Mouse (Mus musculus) retina, embryonic 14.5 days (tissue): Measurements from ENCODE around the gene Zfp941.

Experiments used
- DNase-seq: peaks from one replicate; pipeline ENCODE4 v3.0.0-alpha.2; 2015; ENCODE audit warnings: low spot score

Gene Zfp941

DNA sequence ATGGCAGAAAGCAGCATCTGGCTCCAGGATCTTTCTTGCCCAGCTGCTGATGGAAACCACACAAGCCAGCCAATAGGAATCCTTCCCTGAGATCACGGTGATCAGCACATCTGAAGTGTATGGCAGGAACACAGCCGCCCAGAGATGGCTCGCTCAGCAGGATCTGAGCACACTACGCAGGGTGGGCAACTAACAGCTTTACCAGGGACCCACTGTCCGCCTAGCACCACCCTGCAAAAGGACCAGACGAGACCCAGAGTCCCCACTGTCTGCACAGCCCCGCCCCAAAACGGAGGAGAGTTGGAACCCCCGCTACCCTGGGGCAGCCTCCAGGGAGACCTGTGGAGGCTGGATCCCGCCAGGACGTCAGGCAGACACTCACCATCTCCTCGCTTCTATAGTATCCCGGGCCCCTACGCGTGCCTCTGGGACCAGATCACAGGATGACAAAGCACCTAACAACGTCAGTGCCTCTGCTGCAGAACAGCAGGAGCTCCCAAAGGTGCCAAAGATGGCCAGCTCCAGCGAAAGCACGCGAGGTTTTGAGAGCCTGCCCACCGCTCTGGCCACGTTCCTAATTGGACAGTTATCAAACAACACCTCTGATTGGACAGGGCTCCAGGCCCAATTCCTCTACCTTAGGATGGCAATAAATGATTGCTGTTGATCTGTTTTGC lies at the start of gene Zfp941:
Gene Zfp941, minus strand, starts transcription at position 526 of the 677 bp plus-strand sequence.
- DNase-seq: peak; percentile 70

DNA sequence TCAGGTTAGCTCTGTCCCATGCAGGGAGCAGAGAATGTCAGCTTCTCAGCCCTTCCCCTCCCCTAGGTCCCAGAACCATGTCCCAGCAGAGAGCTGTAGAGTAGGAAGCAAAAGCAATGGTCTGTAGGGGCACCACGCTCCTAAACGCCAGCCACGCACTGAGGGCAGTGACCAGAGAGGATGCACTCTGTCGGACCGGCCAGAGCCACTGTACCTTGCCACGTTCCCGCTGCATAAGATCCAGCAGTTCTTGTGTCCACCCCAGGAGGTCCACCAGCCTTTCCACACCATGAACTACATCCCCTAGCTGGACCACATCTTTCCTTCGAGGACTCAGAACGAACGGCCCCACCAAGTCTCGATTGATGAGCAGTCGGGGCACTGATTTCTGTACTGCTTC lies 42.8 kb upstream of the Zfp941 start:
- DNase-seq: no peak

- no peak for DNase-seq
Measured at GRCm38 (mm10) chr7:140860728-140861127, 38.8 kb upstream of the Zfp941 start.

DNA sequence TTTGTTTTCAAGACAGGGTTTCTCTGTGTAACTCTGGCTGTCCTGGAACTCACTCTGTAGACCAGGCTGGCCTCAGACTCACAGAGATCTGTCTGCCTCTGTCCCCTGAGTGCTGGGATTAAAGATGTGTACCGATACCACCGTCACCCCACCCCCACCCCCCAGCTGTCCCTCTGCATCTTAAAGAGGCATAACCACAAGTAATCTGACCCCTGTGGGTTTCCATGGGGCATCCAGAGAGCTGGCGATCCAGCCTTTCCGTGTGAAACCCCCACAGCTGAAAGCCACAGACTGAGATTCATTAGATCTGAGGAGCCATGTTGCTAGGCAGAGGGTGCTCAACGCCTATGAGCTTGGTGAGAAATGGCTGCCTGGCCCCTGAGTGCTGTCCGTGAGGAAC lies 38.0 kb upstream of the Zfp941 start:
- DNase-seq: no peak

DNA sequence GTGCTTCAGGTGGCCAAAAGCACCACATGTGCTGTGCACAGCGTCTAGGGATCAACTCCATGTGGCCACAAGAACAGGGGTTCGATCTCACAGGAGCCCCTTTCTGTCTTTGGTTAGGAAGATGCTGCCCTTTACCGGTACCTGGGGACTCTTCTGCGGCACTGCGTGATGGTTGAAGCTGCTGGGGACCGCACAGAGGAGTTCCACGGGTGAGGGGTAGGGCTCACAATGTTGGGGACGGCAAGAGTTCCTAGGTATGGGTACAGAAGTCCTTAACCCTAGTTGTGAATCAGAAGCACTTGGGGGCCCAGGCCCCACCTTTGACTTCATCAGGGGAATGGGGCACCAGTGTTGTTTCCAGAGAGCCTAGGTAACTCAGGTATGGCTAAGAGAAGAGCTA lies 36.8 kb upstream of the Zfp941 start:
- no peak for DNase-seq

DNA sequence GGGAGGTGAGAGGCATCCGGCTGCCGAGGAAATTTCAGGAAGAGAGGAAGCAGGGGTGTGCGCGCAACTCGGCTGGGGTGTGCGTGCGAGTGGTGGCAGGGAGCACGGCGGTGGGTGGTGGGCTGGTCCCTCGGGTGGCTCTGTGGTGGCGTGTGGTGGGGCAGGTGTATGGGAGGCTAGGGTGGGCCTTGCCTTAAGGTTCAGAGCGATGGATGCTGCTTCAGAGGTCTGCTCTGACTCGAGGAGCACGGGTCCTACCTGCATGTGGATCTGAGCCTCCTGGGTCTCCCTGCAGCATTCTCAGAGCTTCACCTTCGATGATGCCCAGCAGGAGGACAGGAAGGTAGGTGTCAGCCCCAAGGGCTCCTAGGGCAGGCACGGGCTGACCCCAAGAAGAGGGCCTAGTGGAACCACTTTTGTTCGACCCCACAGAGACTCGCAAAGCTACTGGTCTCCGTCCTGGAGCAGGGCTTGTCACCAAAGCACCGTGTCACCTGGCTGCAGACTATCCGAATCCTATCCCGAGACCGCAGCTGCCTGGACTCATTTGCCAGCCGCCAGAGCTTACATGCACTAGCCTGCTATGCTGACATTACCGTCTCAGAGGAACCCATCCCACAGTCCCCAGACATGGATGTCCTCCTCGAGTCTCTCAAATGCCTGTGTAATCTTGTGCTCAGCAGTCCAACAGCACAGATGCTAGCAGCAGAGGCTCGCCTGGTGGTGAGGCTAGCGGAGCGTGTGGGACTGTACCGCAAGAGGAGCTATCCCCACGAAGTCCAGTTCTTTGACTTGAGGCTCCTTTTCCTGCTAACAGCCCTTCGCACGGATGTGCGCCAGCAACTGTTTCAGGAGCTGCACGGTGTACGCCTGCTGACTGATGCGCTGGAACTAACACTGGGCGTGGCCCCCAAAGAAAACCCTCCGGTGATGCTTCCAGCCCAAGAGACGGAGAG lies 35.9 kb upstream of the Zfp941 start, which contains the start of gene Bet1l:
Gene Bet1l, minus strand, starts transcription at position 28 of the 956 bp plus-strand sequence.
- DNase-seq: peak; percentile 17

GRCm38 (mm10) chr7:140856785-140857549 lies 35.0 kb upstream of the Zfp941 start, which contains the start of gene Ric8a:
Gene Ric8a (plus strand): TSS chr7:140856957.
- peak; percentile 79 for DNase-seq

DNA sequence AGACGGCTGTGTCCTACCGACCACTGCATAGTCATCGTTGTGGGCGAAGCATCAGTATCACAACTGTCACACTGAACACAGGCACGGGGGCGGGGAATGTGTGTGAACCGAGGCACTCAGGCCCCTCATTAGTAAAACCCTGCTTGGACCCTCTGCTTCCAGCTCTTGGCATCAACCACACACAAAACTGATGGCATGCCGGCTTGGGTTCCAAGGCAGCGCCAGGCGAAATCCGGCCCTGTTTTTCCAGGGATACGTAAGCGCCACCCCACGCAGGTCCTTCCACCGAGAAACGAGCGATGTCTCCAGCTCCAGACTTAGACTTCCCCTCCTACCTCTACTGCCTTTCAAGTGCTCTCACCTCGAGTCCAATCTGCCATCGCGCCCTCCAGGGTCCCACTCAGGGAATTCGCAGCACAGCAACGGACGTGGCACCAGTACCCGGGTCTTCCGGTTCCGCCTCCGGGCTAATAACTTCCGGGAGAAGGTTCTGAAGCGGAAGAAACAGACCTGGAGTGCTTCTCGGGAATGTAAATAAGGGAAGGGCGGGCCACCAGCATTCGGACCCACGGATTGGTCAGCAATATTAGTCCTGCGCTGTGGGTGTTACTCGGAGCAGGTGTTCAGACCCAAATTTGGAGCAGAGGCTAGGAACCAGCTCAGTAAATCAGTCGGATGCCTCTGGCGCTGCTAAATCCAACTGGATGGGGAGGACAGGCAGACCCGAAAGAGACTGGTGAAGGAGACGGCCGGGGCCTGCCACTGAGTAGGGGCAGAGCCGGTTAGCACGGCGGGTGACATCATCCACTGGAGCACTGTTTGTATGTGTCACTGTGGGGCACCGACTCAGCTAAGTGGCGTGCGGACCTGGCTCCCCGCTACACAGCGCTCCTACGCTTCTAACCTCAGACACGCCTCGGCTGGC lies 34.1 kb upstream of the Zfp941 start, which contains the start of gene Gm45785:
Gene Gm45785, minus strand, starts transcription at position 472 of the 925 bp plus-strand sequence.
- DNase-seq: peak; percentile 88

- no peak for DNase-seq
Measured at GRCm38 (mm10) chr7:140855181-140855580, 33.2 kb upstream of the Zfp941 start.

- no peak for DNase-seq
Measured at GRCm38 (mm10) chr7:140854483-140854882, 32.5 kb upstream of the Zfp941 start.

GRCm38 (mm10) chr7:140853386-140853785 lies 31.4 kb upstream of the Zfp941 start:
- no peak for DNase-seq

DNA sequence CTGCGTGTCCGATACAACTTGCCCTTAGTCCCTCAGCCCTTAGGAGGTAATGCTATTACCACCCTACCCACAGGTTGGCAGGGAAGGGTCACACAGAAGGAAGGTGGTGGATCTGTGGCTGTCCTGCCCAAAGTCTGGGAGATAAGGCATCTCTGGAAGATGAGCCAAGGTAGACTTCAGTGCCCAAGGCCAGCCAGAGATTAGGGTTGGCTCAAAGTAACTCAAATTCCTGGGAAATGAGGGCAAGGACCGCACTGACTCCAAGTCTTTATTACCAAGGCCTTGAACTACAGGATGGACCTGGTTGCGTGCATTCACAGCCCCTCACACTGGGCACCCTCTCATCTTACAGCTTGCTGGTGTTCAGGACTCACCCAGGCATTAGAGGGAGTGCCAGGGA lies 29.9 kb upstream of the Zfp941 start:
- DNase-seq: no peak

DNA sequence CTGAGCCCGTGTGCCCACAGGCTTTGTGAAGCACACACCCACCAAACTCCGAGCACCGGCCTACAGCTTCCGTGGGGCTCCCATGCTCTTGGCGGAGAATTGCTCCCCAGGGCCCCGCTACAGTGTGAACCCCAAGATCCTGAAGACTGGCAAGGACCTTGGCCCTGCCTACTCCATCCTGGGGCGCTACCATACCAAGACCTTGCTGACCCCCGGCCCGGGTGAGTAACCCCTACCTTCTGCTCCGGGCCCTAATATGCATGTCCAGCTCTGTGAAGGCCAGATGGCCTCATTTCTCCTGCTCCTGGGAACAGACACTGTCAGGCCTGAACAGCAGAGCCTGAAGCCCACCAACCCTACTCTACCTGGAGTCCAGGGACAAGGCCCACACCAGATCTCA lies 26.6 kb upstream of the Zfp941 start:
- no peak for DNase-seq

- DNase-seq: no peak
Measured at GRCm38 (mm10) chr7:140847755-140848580, 26.0 kb upstream of the Zfp941 start, which contains the start of gene Odf3. Gene Odf3 (plus strand): TSS chr7:140847805.

GRCm38 (mm10) chr7:140846676-140847075 lies 24.7 kb upstream of the Zfp941 start:
- no peak for DNase-seq

DNA sequence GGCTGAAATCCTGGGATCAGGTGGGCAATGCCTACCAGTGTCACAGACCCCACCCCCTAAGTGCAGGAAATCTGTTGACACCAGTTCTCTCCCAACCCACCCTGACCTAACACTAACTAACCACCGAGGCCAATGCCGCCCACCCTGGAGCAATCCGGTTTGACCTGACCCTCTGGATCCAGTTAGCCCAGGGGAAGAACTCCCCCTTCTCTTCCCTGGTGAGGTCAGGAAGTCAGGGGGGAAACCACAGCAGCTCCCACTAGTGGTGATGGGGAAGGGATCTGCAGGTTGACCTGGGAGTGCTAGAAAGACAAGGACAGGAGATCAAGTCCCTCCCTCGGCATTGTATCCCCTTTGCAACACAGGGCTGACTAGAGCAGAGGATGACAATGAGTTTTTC lies 23.7 kb upstream of the Zfp941 start:
- no peak for DNase-seq

- peak; percentile 91 for DNase-seq
Measured at GRCm38 (mm10) chr7:140844905-140845665, 23.1 kb upstream of the Zfp941 start, which contains the start of gene Scgb1c1. Gene Scgb1c1 (plus strand): TSS chr7:140845547.

DNA sequence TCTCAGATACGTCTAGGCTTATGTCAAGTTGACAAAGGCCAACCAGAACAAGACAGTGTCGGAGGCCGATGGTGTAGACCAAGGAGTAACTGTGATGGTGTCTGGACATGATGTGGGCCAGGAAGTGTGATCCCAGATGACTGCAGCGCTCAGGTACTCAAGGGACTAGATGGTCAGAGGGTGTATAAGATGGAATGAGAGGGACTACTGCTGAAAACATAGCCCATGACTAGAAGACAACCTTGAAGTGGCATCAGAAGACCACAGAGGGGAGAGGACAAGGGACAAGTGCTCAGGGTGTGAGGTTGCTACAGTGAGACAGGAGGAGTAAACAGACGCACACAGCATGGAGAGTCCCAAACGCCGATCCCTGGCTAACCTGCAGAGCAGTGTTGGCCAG lies 21.8 kb upstream of the Zfp941 start:
- DNase-seq: no peak
